Mouse (Mus musculus): Measurements from ENCODE around the gene Tmem245. TPM values are rescaled to one million over a fixed set of nuclear protein-coding genes. Genes with fewer than 3 reads are reported as not detected.

The Tmem245 gene
- total RNA-seq, 1 experiment from 2014 or later = 7.8 TPM

DNA sequence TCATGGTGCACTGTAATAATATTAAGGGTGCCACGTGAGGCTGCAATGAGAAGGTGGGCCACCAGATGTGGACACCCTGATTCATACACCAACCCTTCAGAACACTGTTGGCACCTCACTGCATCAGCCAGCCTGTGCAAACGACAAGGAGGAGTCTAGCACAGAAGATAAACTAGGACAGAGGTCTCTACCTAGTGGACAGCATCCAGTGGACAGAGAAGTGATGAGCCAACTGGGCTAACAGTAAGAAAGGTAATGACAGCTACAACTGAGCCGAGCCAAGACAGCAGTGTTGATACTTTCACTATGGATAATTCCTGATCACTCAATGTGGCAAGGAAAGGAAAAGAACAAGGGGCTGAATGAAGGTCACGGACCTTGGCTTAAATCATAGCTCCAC is 14.1 kb downstream of the Tmem245 start:
- no peak for ATAC-seq (replicated peaks; ENCODE audit: insufficient number of reproducible peaks, low FRiP score, low TSS enrichment, poor library complexity, severe bottlenecking)

DNA sequence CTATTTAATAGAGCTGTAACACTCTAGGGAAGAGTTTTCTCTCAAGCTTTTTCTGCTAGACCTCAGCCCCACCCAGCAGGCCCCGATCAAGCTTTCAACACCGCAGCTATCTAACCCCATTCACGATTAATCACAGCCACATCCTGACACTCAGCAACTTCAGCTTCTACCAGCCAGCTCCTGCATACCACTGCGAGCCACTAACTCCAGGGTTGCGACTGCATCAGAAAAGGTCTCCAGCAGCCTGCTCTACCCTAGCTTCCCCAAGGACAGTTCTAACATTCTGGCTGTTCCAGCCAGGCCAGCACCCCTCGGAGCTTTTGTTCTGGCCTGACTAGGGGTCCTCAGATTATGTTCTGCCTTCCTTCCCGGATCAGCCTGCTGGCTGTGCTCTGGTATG is 15.1 kb downstream of the Tmem245 start:
- ATAC-seq (replicated peaks; ENCODE audit: insufficient number of reproducible peaks, low FRiP score, low TSS enrichment, poor library complexity, severe bottlenecking) = no peak

DNA sequence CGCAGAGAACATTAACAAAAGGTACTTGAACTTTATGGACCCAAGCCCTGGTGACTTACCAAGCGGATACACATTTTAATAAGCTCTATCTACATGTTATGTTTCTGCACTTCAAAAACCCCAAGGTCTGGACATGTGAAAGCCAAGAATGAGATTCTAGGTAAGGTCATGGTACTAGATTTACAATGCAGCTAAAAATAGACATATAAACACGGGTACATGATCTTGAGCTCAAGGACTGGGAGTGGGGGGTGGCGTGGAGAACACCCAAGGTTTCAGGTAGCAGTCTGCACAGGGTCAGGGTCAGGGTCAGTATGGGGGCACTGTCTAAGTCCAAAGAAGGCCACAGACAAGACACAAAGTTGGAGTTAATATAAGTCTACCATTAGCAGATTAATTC is 16.9 kb downstream of the Tmem245 start:
- no peak for ATAC-seq (replicated peaks; ENCODE audit: insufficient number of reproducible peaks, low FRiP score, low TSS enrichment, poor library complexity, severe bottlenecking)

DNA sequence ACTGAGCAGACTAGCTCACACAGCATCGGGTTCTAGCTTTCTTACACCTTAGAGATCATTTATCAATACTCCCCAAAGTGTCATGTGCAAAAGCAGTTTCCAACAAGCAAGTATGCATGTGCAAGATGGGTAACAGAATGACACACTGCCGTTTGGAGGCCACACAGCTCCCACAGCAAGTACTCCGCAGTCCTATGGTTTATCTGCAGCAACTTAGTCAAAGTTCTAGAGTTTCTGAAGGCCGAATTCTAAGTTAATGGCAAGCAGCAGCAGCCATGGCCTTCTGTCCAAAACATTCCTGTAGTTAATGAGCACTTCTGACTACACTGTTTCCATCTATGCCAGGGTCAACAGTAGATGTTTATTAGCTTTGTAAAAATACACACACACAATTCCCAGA is 20.3 kb downstream of the Tmem245 start:
- ATAC-seq (replicated peaks; ENCODE audit: insufficient number of reproducible peaks, low FRiP score, low TSS enrichment, poor library complexity, severe bottlenecking) = no peak

DNA sequence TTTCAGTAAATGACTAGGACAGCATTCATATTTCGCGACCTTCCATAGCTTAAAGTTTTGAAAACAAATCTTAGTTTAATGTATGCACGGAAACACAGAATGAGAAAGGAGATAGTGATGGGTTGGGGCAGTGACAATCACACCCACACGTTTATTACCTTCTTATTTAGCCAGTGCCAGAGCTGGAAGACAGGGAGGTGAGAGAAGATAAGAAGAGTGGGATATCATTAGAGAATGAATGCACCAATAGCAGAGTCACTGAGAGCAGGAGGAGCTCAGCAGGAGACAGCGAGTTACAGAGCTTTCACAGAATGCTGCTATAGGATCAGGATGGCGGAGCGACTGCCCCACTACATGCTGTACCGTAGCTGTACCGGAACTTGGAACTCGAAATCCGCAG is 25.0 kb downstream of the Tmem245 start:
- no peak for ATAC-seq (replicated peaks; ENCODE audit: insufficient number of reproducible peaks, low FRiP score, low TSS enrichment, poor library complexity, severe bottlenecking)

DNA sequence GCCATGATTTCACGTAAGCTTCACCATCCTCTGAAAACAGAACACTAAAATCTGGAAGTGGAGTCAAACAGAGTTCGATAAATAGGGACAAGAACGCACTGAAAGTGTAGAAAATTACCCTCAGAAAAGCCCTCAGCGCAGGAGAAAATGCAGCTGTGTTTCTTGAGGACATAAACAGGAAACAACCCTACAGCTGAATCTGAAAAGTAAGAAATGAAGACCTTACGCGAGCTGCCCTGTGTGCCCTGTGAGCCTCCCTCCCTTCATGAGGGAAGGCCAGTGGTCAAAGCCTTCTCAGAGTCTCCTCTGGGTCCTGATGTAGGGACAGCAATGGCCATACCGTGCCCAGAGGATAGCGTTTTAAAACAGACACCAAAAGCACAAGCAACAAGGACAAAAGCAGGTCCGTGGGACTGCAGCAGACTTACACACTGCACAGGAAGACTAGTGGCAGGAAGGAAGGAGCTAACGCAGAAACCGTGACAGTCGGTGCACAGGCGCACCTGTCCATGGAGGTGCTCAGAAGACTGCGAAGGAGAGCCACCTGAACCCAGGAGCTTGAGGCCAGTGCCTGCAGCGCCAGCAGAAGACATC is 31.4 kb downstream of the Tmem245 start:
- no peak for ATAC-seq (replicated peaks; ENCODE audit: insufficient number of reproducible peaks, low FRiP score, low TSS enrichment, poor library complexity, severe bottlenecking)

DNA sequence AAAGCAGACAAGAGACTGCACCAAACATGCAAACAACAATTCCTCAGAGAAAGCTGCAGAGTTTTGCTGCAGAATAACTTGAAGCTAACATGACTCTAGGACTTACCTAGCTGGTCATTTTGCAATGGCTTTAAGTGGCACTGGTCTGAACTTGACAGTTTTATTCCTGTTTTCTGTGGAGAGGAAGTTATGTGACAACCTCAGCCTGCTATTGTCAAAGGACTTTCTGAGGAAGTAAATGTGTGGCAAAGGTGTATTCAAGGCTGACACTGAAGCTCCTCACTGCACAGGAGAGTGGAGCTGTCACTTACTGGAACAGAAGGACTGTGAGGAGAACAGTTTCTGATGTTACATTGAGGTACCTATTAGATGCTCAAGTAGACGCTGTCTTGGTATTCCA is 32.5 kb downstream of the Tmem245 start:
- ATAC-seq (replicated peaks; ENCODE audit: insufficient number of reproducible peaks, low FRiP score, low TSS enrichment, poor library complexity, severe bottlenecking) = no peak

DNA sequence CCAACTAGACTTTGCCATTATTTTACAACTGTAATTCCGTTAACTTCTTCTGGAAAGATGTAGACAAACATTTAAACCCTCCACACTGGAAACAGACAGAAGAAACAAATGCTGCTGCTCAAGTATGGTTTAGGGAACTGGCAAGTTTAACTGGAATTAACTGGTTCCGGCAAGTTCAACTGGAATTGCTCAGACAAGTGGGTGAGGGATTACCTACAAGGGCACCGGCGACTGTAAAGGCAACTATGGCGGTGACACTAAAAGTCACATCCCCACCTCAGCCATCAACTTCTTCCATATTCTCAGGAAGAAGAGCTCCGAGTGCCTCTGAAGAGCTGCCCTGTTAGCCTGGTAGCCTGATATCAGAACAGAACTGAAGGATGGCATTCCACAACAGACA is 32.9 kb downstream of the Tmem245 start:
- ATAC-seq (replicated peaks; ENCODE audit: insufficient number of reproducible peaks, low FRiP score, low TSS enrichment, poor library complexity, severe bottlenecking) = no peak

DNA sequence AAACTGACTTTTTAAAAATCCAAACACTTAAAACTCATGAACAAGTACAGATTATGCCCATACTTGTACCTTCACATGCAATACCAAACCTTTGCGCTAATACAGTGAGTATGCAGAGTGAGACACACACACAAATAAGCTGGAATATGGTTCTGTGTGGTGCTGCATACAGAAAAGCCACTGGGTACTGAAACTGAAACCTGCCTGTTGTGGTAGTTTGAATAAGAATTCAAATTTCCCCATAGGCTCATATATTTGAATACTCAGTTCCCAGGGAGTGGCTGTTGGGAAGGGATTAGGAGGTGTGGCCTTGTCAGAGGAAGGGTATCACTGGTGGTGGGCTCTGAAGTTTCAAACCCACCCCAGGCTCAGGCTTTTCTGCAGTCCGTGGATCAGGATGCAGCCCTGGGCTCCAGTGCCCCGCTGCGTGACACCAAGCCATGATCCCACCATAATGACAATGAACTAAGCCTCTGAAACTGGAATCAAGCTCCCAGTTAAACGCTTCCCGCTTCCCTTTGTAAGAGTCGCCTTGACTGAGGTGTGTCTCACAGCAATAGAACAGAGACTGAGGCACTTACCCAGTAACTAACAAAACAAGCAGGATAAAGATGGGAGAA is 34.7 kb downstream of the Tmem245 start:
- ATAC-seq (replicated peaks; ENCODE audit: insufficient number of reproducible peaks, low FRiP score, low TSS enrichment, poor library complexity, severe bottlenecking) = no peak

DNA sequence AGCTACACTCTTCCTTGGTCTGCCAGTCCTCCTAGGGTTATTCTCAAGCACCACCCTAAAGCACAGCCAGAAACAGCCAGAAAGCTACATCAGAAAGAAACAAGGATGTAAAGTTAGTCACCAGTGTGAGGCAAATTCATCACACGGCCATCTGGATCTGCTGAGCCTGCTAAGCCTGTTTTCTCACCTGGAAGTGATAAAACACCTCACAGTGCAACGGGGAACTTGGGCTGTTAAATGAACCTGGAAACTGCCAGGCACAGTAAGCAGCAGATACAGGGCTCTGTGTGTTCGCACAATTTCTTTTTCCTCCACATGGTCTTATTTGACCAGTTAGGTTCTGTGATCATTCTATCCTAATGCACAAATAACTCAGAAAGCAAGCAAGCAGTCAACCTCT is 37.7 kb downstream of the Tmem245 start:
- ATAC-seq (replicated peaks; ENCODE audit: insufficient number of reproducible peaks, low FRiP score, low TSS enrichment, poor library complexity, severe bottlenecking) = no peak

DNA sequence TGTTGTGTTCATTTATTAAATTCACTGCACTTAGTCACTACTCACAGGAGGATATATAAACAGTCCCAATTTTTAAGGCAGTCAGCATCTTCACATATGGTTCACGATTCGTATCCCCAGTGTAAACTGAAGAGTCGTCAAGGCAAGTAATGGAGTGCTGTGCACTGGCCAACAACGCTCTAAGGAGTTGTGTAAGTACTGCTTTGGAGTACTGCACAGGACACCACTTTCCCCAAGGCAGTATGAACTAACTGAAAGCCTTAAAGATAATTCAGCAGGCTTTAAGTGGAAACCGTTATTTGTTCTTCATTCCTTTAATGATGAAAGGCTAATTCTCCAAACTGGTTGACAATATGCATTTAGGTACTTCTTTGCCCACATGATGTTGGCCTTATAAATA is 39.6 kb downstream of the Tmem245 start:
- no peak for ATAC-seq (replicated peaks; ENCODE audit: insufficient number of reproducible peaks, low FRiP score, low TSS enrichment, poor library complexity, severe bottlenecking)

DNA sequence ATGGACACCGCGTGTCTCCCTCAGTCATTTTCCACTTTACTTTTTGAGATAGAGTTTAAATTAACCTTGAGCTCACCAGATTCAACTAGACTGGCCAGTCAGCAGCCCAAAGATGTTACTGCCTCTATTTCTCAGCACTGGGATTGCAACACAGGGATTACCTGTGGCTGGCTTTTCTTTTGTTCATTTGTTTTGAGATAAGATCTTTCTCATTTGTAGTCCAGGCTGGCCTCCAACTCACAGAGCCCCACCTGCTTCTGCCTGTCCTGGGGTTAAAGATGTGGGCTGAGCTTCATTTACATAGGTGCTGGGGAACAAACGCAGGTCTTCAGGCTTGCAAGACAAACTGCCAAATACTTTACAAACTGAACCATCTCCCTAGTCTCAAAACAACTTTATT is 40.3 kb downstream of the Tmem245 start:
- ATAC-seq (replicated peaks; ENCODE audit: insufficient number of reproducible peaks, low FRiP score, low TSS enrichment, poor library complexity, severe bottlenecking) = no peak

DNA sequence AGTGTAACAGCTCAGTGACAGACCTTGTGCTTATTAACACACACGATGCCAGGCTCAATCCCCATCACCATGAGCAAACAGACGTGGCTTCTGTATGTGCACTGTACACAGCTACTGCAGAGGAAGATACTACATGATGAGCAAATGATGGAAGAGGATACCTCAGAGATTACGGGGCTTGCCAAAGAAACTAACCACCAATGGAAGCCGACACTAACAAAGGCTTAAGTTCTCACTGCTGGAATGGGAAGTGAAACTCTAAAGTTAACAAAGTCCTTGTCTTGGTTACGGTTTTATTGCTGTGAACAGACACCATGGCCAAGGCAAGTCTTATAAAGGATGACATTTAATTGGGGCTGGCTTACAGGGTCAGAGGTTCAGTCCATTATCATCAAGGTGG is 41.7 kb downstream of the Tmem245 start:
- peak; percentile 71; the same call in 1 of the 2 replicates for ATAC-seq (replicated peaks; ENCODE audit: insufficient number of reproducible peaks, low FRiP score, low TSS enrichment, poor library complexity, severe bottlenecking)

DNA sequence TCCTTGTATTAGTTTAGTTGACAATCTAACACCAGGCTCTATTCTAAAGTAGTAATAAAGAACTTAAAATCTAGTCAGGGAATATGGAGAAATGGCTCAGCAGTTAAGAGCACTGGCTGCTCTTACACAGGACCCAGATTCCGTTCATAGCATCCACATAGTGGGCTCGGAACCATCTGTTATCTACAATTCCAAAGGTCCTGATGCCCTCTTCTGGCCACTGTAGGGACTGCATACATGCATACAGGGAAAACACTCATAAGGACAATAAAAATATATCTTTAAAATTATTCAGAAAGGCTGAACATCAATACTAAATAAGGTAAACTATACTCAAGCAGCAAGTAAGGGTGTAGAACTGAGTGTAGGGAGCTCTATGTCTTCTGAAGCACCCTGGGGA is 45.6 kb downstream of the Tmem245 start:
- ATAC-seq (replicated peaks; ENCODE audit: insufficient number of reproducible peaks, low FRiP score, low TSS enrichment, poor library complexity, severe bottlenecking) = no peak

DNA sequence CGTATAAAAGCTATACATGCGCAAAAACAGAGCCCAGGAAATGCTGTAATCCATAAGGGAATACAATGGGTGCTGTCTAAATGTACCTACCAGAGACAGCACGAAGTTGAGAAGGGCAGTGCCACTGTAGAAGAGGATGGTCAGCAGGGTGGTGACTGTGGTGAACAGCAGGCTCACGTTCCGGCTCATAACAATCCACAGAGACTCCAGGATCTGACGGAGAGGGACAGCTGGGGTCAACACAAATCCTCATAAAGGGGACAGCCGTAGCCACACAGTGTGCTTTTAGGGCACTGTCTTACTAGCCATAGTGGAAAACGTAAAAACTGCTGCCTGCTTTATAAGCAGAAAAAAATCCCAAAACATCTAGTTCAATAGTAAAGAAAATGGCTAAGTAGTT is 48.0 kb downstream of the Tmem245 start:
- no peak for ATAC-seq (replicated peaks; ENCODE audit: insufficient number of reproducible peaks, low FRiP score, low TSS enrichment, poor library complexity, severe bottlenecking)

DNA sequence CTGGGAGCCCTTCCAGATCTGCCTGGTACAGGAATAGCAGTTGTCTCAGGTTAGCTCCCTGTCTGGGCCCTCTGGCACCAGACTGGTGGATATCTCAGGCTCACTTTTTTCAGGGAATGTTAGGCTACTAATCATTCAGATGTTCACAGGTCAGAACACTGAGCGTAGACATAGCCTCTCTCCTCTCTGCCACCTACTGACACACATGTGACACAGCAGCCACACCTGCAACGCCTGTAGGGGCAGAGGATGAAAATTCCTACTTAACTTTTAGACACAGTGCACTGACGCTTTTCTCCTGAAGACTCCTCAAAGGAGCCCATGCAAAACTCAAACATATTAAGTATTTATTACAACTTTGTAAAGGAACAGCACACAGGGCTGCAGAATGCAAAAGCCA is 49.7 kb downstream of the Tmem245 start:
- ATAC-seq (replicated peaks; ENCODE audit: insufficient number of reproducible peaks, low FRiP score, low TSS enrichment, poor library complexity, severe bottlenecking) = no peak

DNA sequence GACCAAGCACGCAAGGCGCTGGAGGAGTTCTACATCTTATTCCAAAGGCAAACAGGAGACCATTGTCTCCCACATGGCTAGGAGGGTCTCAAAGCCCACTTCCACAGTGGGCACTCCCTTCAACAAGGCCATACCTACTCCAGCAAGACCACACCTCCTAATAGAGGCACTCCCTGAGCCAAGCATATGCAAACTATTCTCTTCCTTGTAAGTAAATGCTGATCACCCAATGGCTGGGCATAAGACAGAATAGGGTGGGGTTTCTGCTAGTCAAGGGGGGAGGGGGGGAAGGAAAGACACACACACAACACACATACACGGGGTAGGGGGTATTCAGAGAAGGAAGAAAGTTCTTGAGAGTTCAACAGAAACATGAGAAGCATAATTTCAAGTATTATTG is 53.0 kb downstream of the Tmem245 start:
- ATAC-seq (replicated peaks; ENCODE audit: insufficient number of reproducible peaks, low FRiP score, low TSS enrichment, poor library complexity, severe bottlenecking) = no peak

DNA sequence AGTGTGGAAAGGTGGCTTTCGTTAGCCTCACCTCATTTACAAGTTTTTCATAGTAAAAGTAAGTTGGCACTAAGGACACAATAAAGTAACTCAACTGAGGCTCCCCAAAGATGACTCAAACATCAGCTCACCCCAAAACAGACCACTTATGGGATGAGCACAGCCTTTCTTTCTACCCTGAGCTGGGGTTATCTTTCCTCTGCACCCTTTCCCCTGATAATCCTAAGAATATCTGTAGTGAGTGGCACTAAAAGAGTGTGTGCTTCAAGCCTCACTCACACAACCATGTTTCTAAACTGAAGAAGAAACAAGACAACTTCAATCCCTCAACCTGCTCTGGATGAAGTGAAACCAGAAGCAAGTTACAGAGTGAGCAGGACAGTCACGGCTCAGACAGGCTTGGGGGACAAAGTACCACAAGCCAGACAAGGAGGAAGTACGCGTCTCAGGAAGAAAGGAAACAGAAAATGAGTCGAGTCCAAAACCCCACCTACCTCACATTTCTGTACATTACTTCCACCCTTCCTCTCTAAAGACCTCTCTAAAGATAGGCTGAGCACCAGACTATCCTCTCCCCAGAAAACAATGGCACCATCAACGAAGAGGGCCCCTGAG is 54.6 kb downstream of the Tmem245 start:
- ATAC-seq (replicated peaks; ENCODE audit: insufficient number of reproducible peaks, low FRiP score, low TSS enrichment, poor library complexity, severe bottlenecking) = no peak; the same call in 1 of the 2 replicates

DNA sequence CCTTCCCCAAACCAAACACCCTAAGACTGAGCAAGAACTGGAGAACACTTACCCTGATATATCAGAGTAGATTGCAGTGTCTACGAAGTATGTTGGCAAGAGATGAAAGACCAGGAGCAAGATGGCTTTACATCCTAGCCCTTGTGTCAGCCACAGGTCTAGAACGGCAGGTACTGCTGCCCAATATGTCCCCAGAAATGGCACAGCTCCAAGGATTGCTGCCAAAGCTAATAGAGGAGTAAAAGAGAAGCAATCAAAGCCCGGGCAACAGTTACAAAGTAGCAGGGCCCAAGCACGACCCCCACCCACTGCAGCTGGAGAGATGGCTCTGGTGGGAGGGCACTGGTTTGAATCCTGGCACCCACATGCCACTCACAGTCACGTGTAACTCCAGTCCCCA is 58.8 kb downstream of the Tmem245 start:
- no peak for ATAC-seq (replicated peaks; ENCODE audit: insufficient number of reproducible peaks, low FRiP score, low TSS enrichment, poor library complexity, severe bottlenecking)

DNA sequence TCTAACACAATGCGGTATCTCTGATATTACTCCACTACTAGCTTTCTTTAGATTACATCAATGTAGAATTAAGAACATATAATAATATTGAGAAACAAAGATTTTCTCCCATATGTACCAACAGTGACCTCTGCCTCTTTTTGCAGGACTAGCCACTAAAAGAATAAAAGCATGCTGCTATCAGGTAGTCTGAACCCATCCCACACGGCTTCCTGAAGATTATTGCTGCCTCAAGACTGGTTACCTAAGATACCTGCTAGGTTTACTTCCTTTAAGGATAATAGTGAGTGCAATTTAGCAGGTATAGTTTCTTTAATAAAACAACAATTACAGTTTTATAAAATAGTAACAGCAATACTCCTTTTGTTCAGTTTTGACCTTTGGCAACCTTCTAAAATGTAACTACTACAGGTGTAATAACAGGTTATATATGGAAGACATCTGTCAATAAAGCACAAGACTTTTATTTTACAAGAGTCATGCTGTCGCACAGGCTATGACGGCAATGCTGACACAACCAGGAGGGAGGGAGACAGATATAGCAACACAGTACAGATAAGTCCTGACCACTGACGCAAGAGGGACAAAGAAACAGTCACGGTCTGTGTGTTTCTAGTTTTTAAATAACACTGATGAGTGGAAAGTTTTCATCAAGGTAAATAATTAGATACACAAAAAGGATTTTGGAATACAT is 60.8 kb downstream of the Tmem245 start:
- ATAC-seq (replicated peaks; ENCODE audit: insufficient number of reproducible peaks, low FRiP score, low TSS enrichment, poor library complexity, severe bottlenecking) = no peak

Data from monocyte, adult 5-6 weeks (primary cell).